Mouse (Mus musculus) liver, embryonic 14.5 days (tissue): Measurements from ENCODE around the gene Scn4a.

ENCODE experiments used
- CTCF ChIP-seq: IDR thresholded peaks from 2 replicates; pipeline ENCODE4 v1.5.1; 2016; ENCODE audit warnings: antibody characterized with exemption, low read depth, control low read depth
- EP300 ChIP-seq: IDR thresholded peaks from 2 replicates; pipeline ENCODE4 v1.6.1; 2016; ENCODE audit warnings: antibody characterized with exemption, low read depth

- TF ChIP-seq CTCF (no peak), EP300 (no peak)
Measured at GRCm38 (mm10) chr11:106306758-106307157, 46.3 kb downstream of the Scn4a start.
